Mouse (Mus musculus): ENCODE results near the gene Rbm14. TPM values are rescaled to one million over a fixed set of nuclear protein-coding genes. Genes with fewer than 3 reads are reported as not detected.

The Rbm14 gene
- total RNA-seq, 2 experiments from 2014 or later: 10.4 to 13.6 TPM

GRCm38 (mm10) chr19:4810746-4811062, 730 bp downstream of the Rbm14 start:
- peak overlapping the region; percentile 99 for H3K27ac ChIP-seq
- intact Hi-C loops (cut with DNase I): loop anchor here (1.0 to 5.0 kb wide), 3 partner anchors 16 to 53 kb away; partner anchors contain the start of gene Rbm4b
- peak overlapping the region; percentile 91 for H3K4me3 ChIP-seq
- peak; percentile 84 for DNase-seq
- TF ChIP-seq CTCF (IDR thresholded peaks at IDR 0.05): no peak

- TF ChIP-seq CTCF (IDR thresholded peaks at IDR 0.05): no peak
- H3K27ac ChIP-seq: peak overlapping the region; percentile 99
- H3K4me3 ChIP-seq: peak overlapping the region; percentile 91
- intact Hi-C loops (cut with DNase I): loop anchor here (5.0 kb wide), 2 partner anchors 37 to 53 kb away; partner anchors contain the start of gene Rbm4b
- no peak for DNase-seq
These were observed 1.1 kb downstream of the Rbm14 start for GRCm38 (mm10) chr19:4810309-4810708.

- intact Hi-C loops (cut with DNase I): no loop called here
- peak; percentile 17 for DNase-seq
- TF ChIP-seq CTCF (IDR thresholded peaks at IDR 0.05): no peak
- Histone ChIP-seq H3K27ac (no peak overlapping the region), H3K4me3 (no peak overlapping the region)
These were observed 8.2 kb downstream of the Rbm14 start for GRCm38 (mm10) chr19:4803283-4803682.

- intact Hi-C loops (cut with DNase I): no loop called here
- H3K4me3 ChIP-seq: no peak overlapping the region
- H3K27ac ChIP-seq: no peak overlapping the region
- TF ChIP-seq CTCF (IDR thresholded peaks at IDR 0.05): no peak
- no peak for DNase-seq
These were observed 8.7 kb downstream of the Rbm14 start for GRCm38 (mm10) chr19:4802691-4803091.

GRCm38 (mm10) chr19:4799083-4799482, 12.4 kb downstream of the Rbm14 start:
- TF ChIP-seq CTCF (IDR thresholded peaks at IDR 0.05): no peak
- no peak overlapping the region for H3K4me3 ChIP-seq
- no peak overlapping the region for H3K27ac ChIP-seq
- no peak for DNase-seq
- intact Hi-C loops (cut with DNase I): no loop called here

- Histone ChIP-seq H3K4me3 (no peak overlapping the region), H3K27ac (no peak overlapping the region)
- DNase-seq: no peak
- intact Hi-C loops (cut with DNase I): no loop called here
- TF ChIP-seq CTCF (IDR thresholded peaks at IDR 0.05): no peak
These were observed 13.6 kb downstream of the Rbm14 start for GRCm38 (mm10) chr19:4797846-4798245.

- no peak overlapping the region for H3K4me3 ChIP-seq
- DNase-seq: no peak
- intact Hi-C loops (cut with DNase I): no loop called here
- TF ChIP-seq CTCF (IDR thresholded peaks at IDR 0.05): no peak
- no peak overlapping the region for H3K27ac ChIP-seq
These were observed 15.5 kb downstream of the Rbm14 start for GRCm38 (mm10) chr19:4795929-4796328.

- DNase-seq: peak; percentile 96
- intact Hi-C loops (cut with DNase I): loop anchor here (1.0 to 5.0 kb wide), 2 partner anchors 17 to 37 kb away; partner anchors contain the start of genes Gm21992, Rbm14 and Rbm4b
- Histone ChIP-seq H3K27ac (peak within 1 kb of the TSS; percentile 93), H3K4me3 (peak within 1 kb of the TSS; percentile 94)
- no peak for TF ChIP-seq CTCF (IDR thresholded peaks at IDR 0.05)
These were observed 17.5 kb downstream of the Rbm14 start, which contains the start of gene Rbm4 for GRCm38 (mm10) chr19:4793831-4794422. Gene Rbm4 (minus strand): TSS chr19:4793901.

GRCm38 (mm10) chr19:4793281-4793830, 18.1 kb downstream of the Rbm14 start:
- intact Hi-C loops (cut with DNase I): loop anchor here (5.0 kb wide), 1 partner anchor 36 kb away; the partner anchor contains the start of gene Rbm4b
- Histone ChIP-seq H3K4me3 (peak overlapping the region; percentile 94), H3K27ac (peak overlapping the region; percentile 93)
- DNase-seq: no peak
- no peak for TF ChIP-seq CTCF (IDR thresholded peaks at IDR 0.05)

- no peak overlapping the region for H3K4me3 ChIP-seq
- DNase-seq: no peak
- intact Hi-C loops (cut with DNase I): no loop called here
- no peak for TF ChIP-seq CTCF (IDR thresholded peaks at IDR 0.05)
- H3K27ac ChIP-seq: no peak overlapping the region
These were observed 25.1 kb downstream of the Rbm14 start for GRCm38 (mm10) chr19:4786313-4786712.

- intact Hi-C loops (cut with DNase I): no loop called here
- no peak for TF ChIP-seq CTCF (IDR thresholded peaks at IDR 0.05)
These were observed 26.2 kb downstream of the Rbm14 start for GRCm38 (mm10) chr19:4785206-4785605.

GRCm38 (mm10) chr19:4782891-4783290, 28.5 kb downstream of the Rbm14 start:
- H3K4me3 ChIP-seq: no peak overlapping the region
- no peak overlapping the region for H3K27ac ChIP-seq
- TF ChIP-seq CTCF (IDR thresholded peaks at IDR 0.05): no peak
- intact Hi-C loops (cut with DNase I): no loop called here
- no peak for DNase-seq

More at GRCm38 (mm10) chr19:4785206-4785605, 26.2 kb downstream of the Rbm14 start:
- Histone ChIP-seq H3K27ac (no peak overlapping the region), H3K4me3 (no peak overlapping the region)
- DNase-seq: no peak

GRCm38 (mm10) chr19:4772785-4773184, 38.6 kb downstream of the Rbm14 start:
- H3K4me3 ChIP-seq: no peak overlapping the region
- intact Hi-C loops (cut with DNase I): no loop called here
- no peak for DNase-seq
- peak overlapping the region; percentile 3; the same call in 1 of the 2 replicates for H3K27ac ChIP-seq
- no peak for TF ChIP-seq CTCF (IDR thresholded peaks at IDR 0.05)
